Mouse (Mus musculus) liver, embryonic 14.5 days (tissue): Measurements from ENCODE around the gene Atf7ip.

Source experiments
- CTCF ChIP-seq: IDR thresholded peaks from 2 replicates; pipeline ENCODE4 v1.5.1; 2016; ENCODE audit warnings: antibody characterized with exemption, low read depth, control low read depth
- EP300 ChIP-seq: IDR thresholded peaks from 2 replicates; pipeline ENCODE4 v1.6.1; 2016; ENCODE audit warnings: antibody characterized with exemption, low read depth

DNA sequence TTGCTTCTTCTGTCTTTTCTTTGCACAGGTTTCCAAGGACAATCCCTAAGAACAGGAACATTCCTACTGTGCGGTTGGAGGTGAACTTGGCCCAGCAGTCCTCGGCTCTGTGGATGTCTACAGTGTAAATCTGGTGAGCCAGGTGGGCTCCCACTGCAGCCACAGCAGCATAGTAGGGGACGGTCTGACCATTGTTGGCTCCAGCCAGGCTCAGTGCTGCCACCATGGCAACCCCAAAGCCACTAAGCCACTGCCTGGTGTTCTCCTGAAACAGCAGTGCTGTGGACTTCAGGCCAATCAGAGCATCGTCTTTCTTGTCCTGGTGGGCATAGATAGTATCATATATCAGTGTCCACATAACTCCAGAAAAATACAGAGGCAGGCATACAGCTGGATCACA lies 19.8 kb upstream of the Atf7ip start:
- no peak for TF ChIP-seq CTCF
- no peak for TF ChIP-seq EP300
